Mouse (Mus musculus) intestine, embryonic 15.5 days (tissue): ENCODE data around the gene Zfp61. TPM values are rescaled to one million over a fixed set of nuclear protein-coding genes. Genes with fewer than 3 reads are reported as not detected.

ENCODE experiments used
- ATAC-seq: fragments of 200-750 bp; cut with Nextera tagmentation; 2 replicates; pipeline ENCODE4 v1.8.0; 2017; ENCODE audit warnings: moderate TSS enrichment, moderate library complexity
- H3K27ac ChIP-seq: fragments of 300-500 bp; sonication (generic); 2 replicates; pipeline ENCODE4 v1.5.1; 2015; ENCODE audit warnings: mild to moderate bottlenecking, inconsistent platforms
- H3K27me3 ChIP-seq: fragments of 300-500 bp; sonication (generic); replicated peaks from 2 replicates; pipeline ENCODE4 v1.6.1; 2015; ENCODE audit warnings: inconsistent platforms
- H3K36me3 ChIP-seq: fragments of 300-500 bp; sonication (generic); 2 replicates; pipeline ENCODE4 v1.6.1; 2015; ENCODE audit warnings: inconsistent platforms
- H3K4me1 ChIP-seq: fragments of 300-500 bp; sonication (generic); replicated peaks from 2 replicates; pipeline ENCODE4 v1.6.1; 2015; ENCODE audit warnings: inconsistent platforms
- H3K4me2 ChIP-seq: fragments of 300-500 bp; sonication (generic); replicated peaks from 2 replicates; pipeline ENCODE4 v1.6.1; 2015; ENCODE audit warnings: mild to moderate bottlenecking, inconsistent platforms
- H3K4me3 ChIP-seq: fragments of 300-500 bp; sonication (generic); replicated peaks from 2 replicates; pipeline ENCODE4 v1.5.1; 2015; ENCODE audit warnings: inconsistent platforms
- H3K9ac ChIP-seq: fragments of 300-500 bp; sonication (generic); 2 replicates; pipeline ENCODE4 v1.6.1; 2015; ENCODE audit warnings: inconsistent platforms
- H3K9me3 ChIP-seq: fragments of 300-500 bp; sonication (generic); 2 replicates; pipeline ENCODE4 v1.6.1; 2016; ENCODE audit warnings: inconsistent platforms
- WGBS: fragments of 180-500 bp; shearing (Covaris S2); methylation state at CpG from one replicate; pipeline ENCODE4 v1.1.7; 2015; 5-methylcytosine and 5-hydroxymethylcytosine counted together
- polyA plus RNA-seq: library from polyadenylated mRNA; unstranded; fragments of >200 nt; fragmentation: Nextera tagmentation; extraction: Ambion mirVana; gene quantifications from 2 replicates; pipeline ENCODE4 v1.2.1, GENCODE M21; 2015

Zfp61 gene
- polyA plus RNA-seq, 1 experiment from 2014 or later = 23.6 TPM

DNA sequence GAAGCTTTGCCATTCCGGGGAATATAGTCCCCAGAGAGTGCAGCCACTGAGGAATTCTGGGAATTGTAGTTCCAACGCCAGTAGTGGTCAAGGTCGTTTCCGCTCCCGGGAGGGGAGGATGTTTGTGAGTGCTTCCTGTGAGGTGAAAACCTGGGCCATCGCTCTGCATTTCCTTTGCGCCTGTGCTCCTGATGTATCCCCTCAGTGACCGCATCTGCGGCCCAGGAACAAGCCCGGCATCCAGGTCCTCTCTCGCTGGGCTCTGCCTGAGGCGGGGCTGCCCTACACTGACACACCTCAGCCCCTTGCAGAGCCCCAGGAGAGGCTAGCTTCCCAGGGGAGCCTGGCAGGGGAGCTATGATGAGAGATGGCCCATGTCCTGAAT is 30.8 kb downstream of the Zfp61 start, which contains the start of gene Zfp93:
TSS of gene Zfp93 (plus strand) at position 133 of the 385 bp plus-strand sequence.
- no peaks in the 10 kb centered on the region for H3K4me1 ChIP-seq
- peak within 1 kb of the TSS; percentile 88 for H3K4me2 ChIP-seq
- no peaks in the 10 kb centered on the region for H3K9me3 ChIP-seq
- peak within 1 kb of the TSS; percentile 78 for H3K4me3 ChIP-seq
- peak; percentile 98 for ATAC-seq
- 0 out of 2 replicates have a peak, but pooled peaks cover 10% of the 10 kb centered on the region for H3K36me3 ChIP-seq
- peak within 1 kb of the TSS; percentile 80; the same call in 1 of the 2 replicates for H3K27ac ChIP-seq
- peak within 1 kb of the TSS; percentile 88 for H3K9ac ChIP-seq
- 0% methylated on average over 12 of the region's 12 CpGs for WGBS
- H3K27me3 ChIP-seq = no peaks in the 10 kb centered on the region

DNA sequence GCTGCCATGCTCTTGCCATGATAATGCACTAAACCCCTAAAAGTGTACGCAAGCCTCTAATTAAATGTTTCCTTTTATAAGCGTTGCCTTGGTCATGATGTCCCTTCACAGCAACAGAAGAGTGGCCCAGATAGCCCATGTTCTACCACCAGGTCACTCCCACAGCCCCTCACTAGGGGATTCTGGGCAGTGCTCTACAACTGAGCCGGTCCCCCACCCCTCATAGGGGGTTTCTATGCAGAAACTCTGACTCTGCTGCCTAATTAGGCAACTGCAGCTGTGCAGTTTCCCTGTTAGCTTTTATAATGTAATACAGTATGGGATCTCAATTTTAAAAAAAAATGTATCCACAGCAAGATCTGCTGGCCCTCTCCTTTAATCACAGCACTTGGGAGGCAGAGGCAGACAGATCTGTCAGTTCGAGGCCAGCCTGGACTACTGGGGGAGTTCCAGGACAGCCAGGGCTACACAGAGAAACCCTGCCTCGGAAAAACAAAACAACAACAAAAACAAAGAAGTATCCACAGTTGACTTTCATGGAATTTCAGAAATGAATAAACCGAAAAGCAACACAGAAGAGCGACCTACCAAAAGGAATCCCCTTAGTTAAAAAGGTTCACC is 31.3 kb downstream of the Zfp61 start:
- no peaks in the 10 kb centered on the region for H3K4me1 ChIP-seq
- H3K36me3 ChIP-seq = 0 out of 2 replicates have a peak, but pooled peaks cover 6% of the 10 kb centered on the region
- H3K27me3 ChIP-seq = no peaks in the 10 kb centered on the region
- 35% methylated on average over 7 of the region's 7 CpGs for WGBS
- no peaks in the 10 kb centered on the region for H3K9me3 ChIP-seq
- H3K27ac ChIP-seq = no peak overlapping the region
- peak overlapping the region; percentile 88 for H3K4me2 ChIP-seq
- H3K4me3 ChIP-seq = peak overlapping the region; percentile 78
- peak overlapping the region; percentile 31 for H3K9ac ChIP-seq
- ATAC-seq = peak; percentile 69

DNA sequence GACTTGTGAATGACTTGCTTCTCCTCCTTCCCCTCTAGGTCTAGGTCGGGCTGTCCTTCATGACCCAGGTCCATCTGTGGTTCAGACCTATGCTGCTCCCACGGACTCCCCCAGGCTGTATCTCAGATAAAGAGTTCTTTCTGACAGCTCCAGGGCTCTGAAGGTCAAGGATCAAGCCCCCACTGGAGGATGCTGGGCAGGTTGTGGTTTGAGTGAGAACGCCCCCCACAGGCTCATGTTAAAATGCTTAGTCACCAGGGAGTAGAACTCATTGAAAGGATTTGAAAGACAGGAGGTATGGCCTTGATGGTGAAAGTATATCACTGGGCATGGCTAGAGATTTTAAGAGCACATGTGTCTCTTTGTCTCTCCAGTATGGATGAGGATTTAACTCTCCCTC is 31.8 kb downstream of the Zfp61 start:
- WGBS = 76% methylated on average over 3 of the region's 3 CpGs
- H3K4me2 ChIP-seq = no peak overlapping the region
- ATAC-seq = no peak

DNA sequence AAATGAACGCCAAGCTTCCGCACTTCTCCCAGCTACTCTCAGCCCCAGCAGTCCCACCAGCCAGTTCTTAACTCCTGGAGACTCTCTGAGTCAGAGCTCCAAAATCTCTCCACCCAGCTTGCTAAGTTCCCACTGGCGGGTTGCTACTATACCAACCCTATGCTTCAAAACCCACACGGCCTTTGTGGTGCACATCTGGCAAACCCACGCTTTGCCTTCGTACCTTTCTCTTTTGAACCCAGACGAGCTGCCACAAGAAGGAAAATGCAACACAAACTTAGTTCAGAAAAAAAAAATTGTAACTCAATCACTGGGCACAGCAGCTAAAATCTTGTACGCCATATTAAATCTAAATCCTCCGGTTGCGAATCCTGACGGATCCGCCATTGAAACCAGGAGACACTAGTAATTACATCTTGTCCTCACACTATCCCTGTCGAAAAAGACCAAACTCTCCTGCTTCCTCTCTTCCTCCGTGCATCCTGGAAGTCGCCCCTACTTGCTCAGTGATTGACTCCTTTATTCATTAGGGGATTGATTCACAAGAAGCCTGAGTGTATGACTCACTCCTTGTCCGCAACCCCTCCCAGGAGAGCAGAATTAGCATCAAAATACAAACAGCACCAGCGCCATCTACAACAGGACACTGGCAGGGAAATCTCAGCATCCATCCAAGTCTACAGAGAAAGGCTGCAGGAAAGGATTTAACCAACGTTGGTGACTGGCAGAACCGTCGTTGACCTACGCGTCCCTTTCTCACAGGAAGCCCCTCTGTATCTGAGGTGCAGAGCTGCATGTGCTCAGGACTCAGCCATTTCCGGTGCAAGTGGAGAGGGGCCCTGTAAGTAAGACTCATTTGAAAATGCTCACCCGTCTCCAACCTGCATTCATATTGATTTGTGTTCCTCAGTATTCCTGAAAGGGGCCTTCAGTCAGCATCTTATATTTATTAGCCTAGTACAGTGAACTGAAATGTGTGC is 32.6 kb downstream of the Zfp61 start:
- H3K36me3 ChIP-seq = no peaks in the 10 kb centered on the region
- H3K9me3 ChIP-seq = no peaks in the 10 kb centered on the region
- no peak for ATAC-seq
- H3K4me2 ChIP-seq = no peak overlapping the region
- no peaks in the 10 kb centered on the region for H3K27me3 ChIP-seq
- H3K4me1 ChIP-seq = no peaks in the 10 kb centered on the region
- WGBS = 76% methylated on average over 24 of the region's 24 CpGs
- no peak overlapping the region for H3K4me3 ChIP-seq
- no peak overlapping the region for H3K9ac ChIP-seq
- H3K27ac ChIP-seq = no peak overlapping the region

More for the DNA sequence above, 31.8 kb downstream of the Zfp61 start:
- Histone ChIP-seq H3K9me3 (no peaks in the 10 kb centered on the region), H3K27ac (no peak overlapping the region), H3K4me3 (no peak overlapping the region), H3K27me3 (no peaks in the 10 kb centered on the region), H3K9ac (no peak overlapping the region), H3K36me3 (0 out of 2 replicates have a peak, but pooled peaks cover under 1% of the 10 kb centered on the region), H3K4me1 (no peaks in the 10 kb centered on the region)

DNA sequence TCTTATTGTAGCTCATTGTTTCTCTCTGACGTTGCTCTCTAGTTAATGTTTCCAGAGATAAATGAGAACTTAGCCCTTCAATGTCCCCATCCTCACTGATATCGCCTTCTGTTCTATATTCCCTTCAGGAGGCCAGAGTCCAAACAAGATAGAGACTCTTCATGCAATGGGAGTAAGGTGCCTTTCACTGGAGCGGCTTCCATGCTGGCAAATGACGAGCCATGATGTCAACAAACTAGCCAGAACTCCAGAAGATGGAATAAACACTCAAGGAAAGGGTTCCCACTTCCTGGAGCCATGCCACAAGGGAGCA is 41.1 kb downstream of the Zfp61 start:
- Histone ChIP-seq H3K27ac (no peak overlapping the region), H3K4me1 (peaks cover 3% of the 10 kb centered on the region; the same call in 1 of the 2 replicates), H3K4me2 (no peak overlapping the region), H3K9ac (no peak overlapping the region), H3K36me3 (peaks cover 3% of the 10 kb centered on the region; the same call in 1 of the 2 replicates), H3K4me3 (no peak overlapping the region), H3K27me3 (no peaks in the 10 kb centered on the region), H3K9me3 (no peaks in the 10 kb centered on the region)
- no peak for ATAC-seq
- 88% methylated on average over 4 of the region's 4 CpGs for WGBS

DNA sequence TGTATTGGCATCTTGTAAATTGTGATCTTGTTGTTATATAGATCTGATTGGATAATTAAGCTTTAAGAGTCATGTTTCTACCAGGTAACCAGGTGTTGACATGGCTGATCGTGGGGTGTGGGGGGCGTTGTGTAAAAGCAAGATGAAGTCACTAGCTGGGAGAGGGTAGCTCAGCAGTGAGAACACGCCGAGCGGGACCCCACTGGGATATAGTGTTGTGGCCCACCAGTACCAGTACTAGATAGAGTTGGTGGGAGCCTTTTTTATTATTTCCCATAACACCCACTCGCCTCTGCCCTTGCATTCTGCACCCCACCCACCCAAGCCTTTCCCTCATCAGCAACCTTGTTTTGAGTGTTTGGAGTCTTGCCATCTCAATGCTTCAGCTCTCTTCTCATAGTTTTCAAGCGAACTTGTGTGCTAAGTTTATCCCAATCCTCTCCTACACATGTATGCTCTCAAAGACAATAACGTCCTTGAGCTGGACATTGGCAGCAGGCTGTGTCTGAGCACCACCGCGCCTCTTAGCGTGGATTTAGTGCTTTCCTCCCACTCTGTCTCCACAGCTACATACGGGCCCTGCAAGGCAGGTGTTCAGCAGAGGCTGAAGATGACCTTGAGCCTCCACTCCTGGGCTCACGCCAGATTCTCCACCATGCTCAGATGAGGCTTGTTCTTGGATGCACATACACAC is 41.6 kb downstream of the Zfp61 start:
- Histone ChIP-seq H3K9ac (no peak overlapping the region), H3K27me3 (no peaks in the 10 kb centered on the region), H3K36me3 (peaks cover 3% of the 10 kb centered on the region; the same call in 1 of the 2 replicates), H3K4me1 (peaks cover 3% of the 10 kb centered on the region; the same call in 1 of the 2 replicates), H3K4me2 (no peak overlapping the region), H3K27ac (no peak overlapping the region), H3K9me3 (no peaks in the 10 kb centered on the region), H3K4me3 (no peak overlapping the region)
- no peak for ATAC-seq
- WGBS = 90% methylated on average over 13 of the region's 13 CpGs

DNA sequence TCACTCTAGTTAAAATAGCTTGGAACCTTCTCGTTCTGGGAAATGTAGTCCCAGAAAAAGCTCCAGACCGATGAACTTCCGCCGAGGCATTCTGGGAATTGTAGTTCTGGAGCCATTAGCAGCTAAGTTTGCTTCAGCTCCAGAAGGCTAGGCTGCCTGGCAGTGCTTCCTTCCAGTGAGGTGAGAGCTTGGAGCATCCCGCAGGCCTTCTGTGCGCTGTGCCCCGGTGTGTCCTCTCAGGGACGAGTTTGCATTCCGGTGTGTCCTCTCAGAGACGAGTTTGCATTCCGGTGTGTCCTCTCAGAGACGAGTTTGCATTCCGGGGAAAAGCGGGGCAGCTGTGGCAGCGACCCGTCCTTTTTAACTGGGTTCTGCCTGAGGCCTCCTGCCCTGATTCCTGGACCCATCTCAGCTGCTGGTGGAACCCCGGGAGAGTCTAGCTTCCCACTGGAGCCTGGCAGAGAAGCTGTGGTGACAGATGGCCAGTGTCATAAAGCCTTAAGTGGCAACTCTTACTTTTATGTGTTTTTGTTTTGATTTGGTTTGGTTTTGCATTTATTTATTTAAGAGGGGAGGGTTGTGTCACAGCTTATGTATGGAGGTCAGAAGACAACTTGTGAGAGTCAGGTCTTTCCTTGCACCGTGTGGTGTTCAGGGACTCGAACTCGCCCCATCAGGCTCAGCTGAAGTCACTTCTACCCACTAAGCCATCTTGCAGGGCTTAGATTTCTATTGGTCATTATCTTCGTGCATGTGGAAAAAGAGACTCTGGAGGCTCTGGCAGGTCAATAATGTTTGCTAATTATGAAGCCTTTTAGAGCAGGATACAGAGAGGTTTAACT is 46.2 kb downstream of the Zfp61 start, which contains the start of gene Zfp108:
TSS of gene Zfp108 (plus strand) at position 162 of the 842 bp plus-strand sequence.
- Histone ChIP-seq H3K4me1 (peaks cover 3% of the 10 kb centered on the region; the same call in 1 of the 2 replicates), H3K36me3 (no peaks in the 10 kb centered on the region), H3K4me3 (peak within 1 kb of the TSS; percentile 45), H3K9ac (peak within 1 kb of the TSS; percentile 47), H3K9me3 (no peaks in the 10 kb centered on the region), H3K4me2 (peak within 1 kb of the TSS; percentile 67), H3K27me3 (no peaks in the 10 kb centered on the region), H3K27ac (peak within 1 kb of the TSS; percentile 8)
- peak; percentile 94 for ATAC-seq
- 15% methylated on average over 21 of the region's 21 CpGs for WGBS

DNA sequence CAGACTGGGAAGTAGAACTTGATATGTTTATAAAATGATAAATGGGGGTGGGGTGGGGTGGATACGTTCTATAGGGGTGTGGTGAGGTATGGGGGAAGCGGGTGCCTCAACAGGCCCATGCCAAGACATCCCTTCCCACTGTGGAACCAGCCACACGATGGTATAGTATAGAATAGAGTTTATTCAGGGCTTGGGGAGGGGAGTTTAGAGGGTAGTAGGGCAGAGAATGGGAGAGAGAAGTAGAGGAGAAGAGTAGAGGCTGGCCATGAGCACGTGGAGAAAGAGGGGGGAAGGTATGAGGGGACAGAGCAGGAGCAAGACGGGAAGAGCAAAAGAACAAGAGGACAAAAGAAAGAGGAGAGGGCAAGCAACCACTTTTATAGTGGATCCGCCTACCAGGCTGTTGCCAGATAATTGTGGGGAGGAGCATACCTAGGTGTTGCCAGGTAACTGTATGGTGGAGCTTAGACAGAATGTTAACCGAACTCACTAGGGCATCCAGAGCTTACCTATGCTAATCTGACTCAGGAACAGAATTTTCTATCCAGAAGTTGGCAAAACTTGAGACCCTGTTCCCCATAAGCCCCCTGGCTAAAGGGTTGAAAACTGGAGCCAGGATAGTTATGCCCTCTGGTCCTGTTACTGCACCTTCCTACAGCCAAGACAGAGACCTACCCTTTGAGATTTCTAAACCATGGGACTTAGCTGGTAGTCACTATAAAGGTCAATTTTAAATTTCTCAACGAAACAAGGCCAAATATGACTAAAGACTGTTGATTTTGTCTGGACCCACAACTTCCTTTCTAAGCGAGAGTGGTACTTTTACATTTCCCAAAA is 47.0 kb downstream of the Zfp61 start:
- WGBS = 62% methylated on average over 9 of the region's 9 CpGs
- ATAC-seq = peak; percentile 65
- no peaks in the 10 kb centered on the region for H3K27me3 ChIP-seq
- 0 out of 2 replicates have a peak overlapping the region, but pooled peaks have one; percentile 47 for H3K9ac ChIP-seq
- H3K4me1 ChIP-seq = peaks cover 3% of the 10 kb centered on the region; the same call in 1 of the 2 replicates
- no peak overlapping the region for H3K27ac ChIP-seq
- no peaks in the 10 kb centered on the region for H3K36me3 ChIP-seq
- peak overlapping the region; percentile 67 for H3K4me2 ChIP-seq
- H3K4me3 ChIP-seq = peak overlapping the region; percentile 45
- H3K9me3 ChIP-seq = no peaks in the 10 kb centered on the region
